Mouse (Mus musculus) liver, embryonic 16.5 days (tissue): Measurements from ENCODE around the gene Itgae. TPM values are rescaled to one million over a fixed set of nuclear protein-coding genes. Genes with fewer than 3 reads are reported as not detected.

Experiments
- ATAC-seq: fragments of 200-750 bp; cut with Nextera tagmentation; 2 replicates; pipeline ENCODE4 v1.8.0; 2017; ENCODE audit warnings: low read depth, mild to moderate bottlenecking, moderate number of reproducible peaks, moderate library complexity
- H3K27ac ChIP-seq: fragments of 300-500 bp; sonication (generic); 2 replicates; pipeline ENCODE4 v1.5.1; 2014; ENCODE audit warnings: mild to moderate bottlenecking, low read length
- H3K27me3 ChIP-seq: fragments of 300-500 bp; sonication (generic); 2 replicates; pipeline ENCODE4 v1.6.1; 2014; ENCODE audit warnings: low read depth, low read length, mixed read lengths; ENCODE audit not compliant: control insufficient read depth, insufficient read depth
- H3K36me3 ChIP-seq: fragments of 300-500 bp; sonication (generic); 2 replicates; pipeline ENCODE4 v1.6.1; 2014; ENCODE audit warnings: mild to moderate bottlenecking; ENCODE audit not compliant: control insufficient read depth, insufficient read depth
- H3K4me1 ChIP-seq: fragments of 300-500 bp; sonication (generic); 2 replicates; pipeline ENCODE4 v1.6.1; 2014; ENCODE audit warnings: low read depth, low read length, mixed read lengths; ENCODE audit not compliant: control insufficient read depth
- H3K4me2 ChIP-seq: fragments of 300-500 bp; sonication (generic); 2 replicates; pipeline ENCODE4 v1.6.1; 2014; ENCODE audit warnings: low read depth, low read length, mixed read lengths
- H3K4me3 ChIP-seq: fragments of 300-500 bp; sonication (generic); 2 replicates; pipeline ENCODE4 v1.5.1; 2014; ENCODE audit warnings: low read depth, mild to moderate bottlenecking, low read length
- H3K9ac ChIP-seq: fragments of 300-500 bp; sonication (generic); 2 replicates; pipeline ENCODE4 v1.6.1; 2014; ENCODE audit warnings: low read depth, low read length
- H3K9me3 ChIP-seq: fragments of 300-500 bp; sonication (generic); replicated peaks from 2 replicates; pipeline ENCODE4 v1.6.1; 2016; ENCODE audit warnings: low read length; ENCODE audit not compliant: control insufficient read depth
- WGBS: fragments of 180-500 bp; shearing (Covaris S2); extraction: QIAGEN DNeasy Blood & Tissue Kit; methylation state at CpG from one replicate; pipeline ENCODE4 v1.1.7; 2014; ENCODE audit not compliant: insufficient replicate concordance; 5-methylcytosine and 5-hydroxymethylcytosine counted together
- polyA plus RNA-seq: library from polyadenylated mRNA; unstranded; fragments of >200 nt; fragmentation: Nextera tagmentation; extraction: Ambion mirVana; gene quantifications from 2 replicates; pipeline ENCODE4 v1.2.1, GENCODE M21; 2015

Itgae gene
- polyA plus RNA-seq, 1 experiment from 2014 or later: 0.34 TPM

- Histone ChIP-seq H3K27me3 (no peaks in the 10 kb centered on the region), H3K27ac (no peak overlapping the region), H3K9me3 (no peaks in the 10 kb centered on the region), H3K4me1 (no peaks in the 10 kb centered on the region), H3K4me3 (no peak overlapping the region), H3K36me3 (no peaks in the 10 kb centered on the region), H3K9ac (no peak overlapping the region), H3K4me2 (no peak overlapping the region)
- no peak for ATAC-seq
- 72% methylated on average over 9 of the region's 9 CpGs for WGBS
Measured at GRCm38 (mm10) chr11:73148209-73148608, 57.8 kb downstream of the Itgae start.

- Histone ChIP-seq H3K4me2 (no peak overlapping the region), H3K27ac (no peak overlapping the region), H3K4me3 (no peak overlapping the region), H3K36me3 (no peaks in the 10 kb centered on the region), H3K9me3 (no peaks in the 10 kb centered on the region), H3K9ac (no peak overlapping the region), H3K4me1 (no peaks in the 10 kb centered on the region), H3K27me3 (peaks cover 9% of the 10 kb centered on the region)
- no peak for ATAC-seq
- WGBS: 57% methylated on average over 6 of the region's 6 CpGs
Measured at GRCm38 (mm10) chr11:73155071-73155470, 64.7 kb downstream of the Itgae start.

- no peaks in the 10 kb centered on the region for H3K36me3 ChIP-seq
- H3K27me3 ChIP-seq: peaks cover 24% of the 10 kb centered on the region
- ATAC-seq: peak; percentile 69
- H3K4me1 ChIP-seq: no peaks in the 10 kb centered on the region
- H3K4me3 ChIP-seq: peak within 1 kb of the TSS; percentile 46
- no peaks in the 10 kb centered on the region for H3K9me3 ChIP-seq
- WGBS: 3% methylated on average over 49 of the region's 49 CpGs
- peak within 1 kb of the TSS; percentile 65 for H3K4me2 ChIP-seq
- no peak within 1 kb of the TSS for H3K27ac ChIP-seq
- peak within 1 kb of the TSS; percentile 28; the same call in 1 of the 2 replicates for H3K9ac ChIP-seq
Measured at GRCm38 (mm10) chr11:73159957-73160810, 69.8 kb downstream of the Itgae start, which contains the start of gene P2rx5. TSS of gene P2rx5 (plus strand) at chr11:73160421.

- Histone ChIP-seq H3K27ac (no peak overlapping the region), H3K9me3 (no peaks in the 10 kb centered on the region), H3K4me2 (peak overlapping the region; percentile 65), H3K4me3 (peak overlapping the region; percentile 46; the same call in 1 of the 2 replicates), H3K36me3 (no peaks in the 10 kb centered on the region), H3K27me3 (peaks cover 24% of the 10 kb centered on the region), H3K4me1 (no peaks in the 10 kb centered on the region), H3K9ac (no peak overlapping the region)
- ATAC-seq: no peak
- 33% methylated on average over 6 of the region's 6 CpGs for WGBS
Measured at GRCm38 (mm10) chr11:73160811-73161200, 70.4 kb downstream of the Itgae start.

GRCm38 (mm10) chr11:73161616-73162015 is 71.2 kb downstream of the Itgae start:
- no peak for ATAC-seq
- H3K27ac ChIP-seq: no peak overlapping the region
- H3K36me3 ChIP-seq: no peaks in the 10 kb centered on the region
- no peak overlapping the region for H3K4me3 ChIP-seq
- 69% methylated on average over 4 of the region's 4 CpGs for WGBS
- no peak overlapping the region for H3K4me2 ChIP-seq
- no peaks in the 10 kb centered on the region for H3K4me1 ChIP-seq
- peaks cover 24% of the 10 kb centered on the region for H3K27me3 ChIP-seq
- H3K9ac ChIP-seq: no peak overlapping the region
- no peaks in the 10 kb centered on the region for H3K9me3 ChIP-seq

- 13% methylated on average over 5 of the region's 5 CpGs for WGBS
- H3K9me3 ChIP-seq: no peaks in the 10 kb centered on the region
- no peak for ATAC-seq
Measured at GRCm38 (mm10) chr11:73162284-73162683, 71.9 kb downstream of the Itgae start.

GRCm38 (mm10) chr11:73168071-73168470 is 77.7 kb downstream of the Itgae start:
- Histone ChIP-seq H3K4me2 (no peak overlapping the region), H3K36me3 (no peaks in the 10 kb centered on the region), H3K9me3 (no peaks in the 10 kb centered on the region), H3K4me1 (peaks cover 7% of the 10 kb centered on the region), H3K9ac (no peak overlapping the region), H3K4me3 (no peak overlapping the region), H3K27me3 (no peaks in the 10 kb centered on the region), H3K27ac (no peak overlapping the region)
- ATAC-seq: no peak
- WGBS: 73% methylated on average over 8 of the region's 8 CpGs

More at GRCm38 (mm10) chr11:73162284-73162683, 71.9 kb downstream of the Itgae start:
- Histone ChIP-seq H3K4me2 (no peak overlapping the region), H3K36me3 (no peaks in the 10 kb centered on the region), H3K4me1 (no peaks in the 10 kb centered on the region), H3K4me3 (no peak overlapping the region), H3K27me3 (peaks cover 24% of the 10 kb centered on the region), H3K9ac (no peak overlapping the region), H3K27ac (no peak overlapping the region)

GRCm38 (mm10) chr11:73168576-73168975 is 78.2 kb downstream of the Itgae start:
- Histone ChIP-seq H3K27me3 (no peaks in the 10 kb centered on the region), H3K4me3 (no peak overlapping the region), H3K9ac (no peak overlapping the region), H3K4me1 (peaks cover 7% of the 10 kb centered on the region), H3K36me3 (no peaks in the 10 kb centered on the region), H3K4me2 (no peak overlapping the region), H3K9me3 (no peaks in the 10 kb centered on the region), H3K27ac (no peak overlapping the region)
- ATAC-seq: no peak
- 77% methylated on average over 6 of the region's 6 CpGs for WGBS

- 0 out of 2 replicates have a peak, but pooled peaks have one; percentile 23 for ATAC-seq
- H3K9ac ChIP-seq: no peak overlapping the region
- no peak overlapping the region for H3K27ac ChIP-seq
- WGBS: 46% methylated on average over 4 of the region's 4 CpGs
- H3K4me2 ChIP-seq: no peak overlapping the region
- no peaks in the 10 kb centered on the region for H3K36me3 ChIP-seq
- peaks cover 7% of the 10 kb centered on the region for H3K4me1 ChIP-seq
- no peaks in the 10 kb centered on the region for H3K27me3 ChIP-seq
- H3K4me3 ChIP-seq: no peak overlapping the region
- no peaks in the 10 kb centered on the region for H3K9me3 ChIP-seq
Measured at GRCm38 (mm10) chr11:73169231-73169630, 78.8 kb downstream of the Itgae start.
